Mouse (Mus musculus) intestine, postnatal 0 days (tissue): ENCODE results near the gene Gpalpp1. TPM values are rescaled to one million over a fixed set of nuclear protein-coding genes. Genes with fewer than 3 reads are reported as not detected.
A peak's percentile ranks its signal among the peaks of the same experiment; 100 is the strongest.

ENCODE experiments used
- ATAC-seq: fragments of 200-750 bp; cut with Nextera tagmentation; 2 replicates; pipeline ENCODE4 v1.8.0; 2017; ENCODE audit warnings: mild to moderate bottlenecking, moderate TSS enrichment, moderate library complexity
- H3K27ac ChIP-seq: fragments of 300-500 bp; sonication (generic); 2 replicates; pipeline ENCODE4 v1.5.1; 2014; ENCODE audit warnings: mild to moderate bottlenecking, low read depth, low read length, moderate library complexity
- H3K27me3 ChIP-seq: fragments of 300-500 bp; sonication (generic); replicated peaks from 2 replicates; pipeline ENCODE4 v1.6.1; 2014; ENCODE audit warnings: low read length, mixed read lengths; ENCODE audit not compliant: control insufficient read depth, insufficient read depth
- H3K36me3 ChIP-seq: fragments of 300-500 bp; sonication (generic); 2 replicates; pipeline ENCODE4 v1.6.1; 2014; ENCODE audit warnings: mild to moderate bottlenecking, moderate library complexity; ENCODE audit not compliant: control insufficient read depth, insufficient read depth
- H3K4me1 ChIP-seq: fragments of 300-500 bp; sonication (generic); replicated peaks from 2 replicates; pipeline ENCODE4 v1.6.1; 2014; ENCODE audit warnings: antibody characterized with exemption, low read length, mixed read lengths; ENCODE audit not compliant: control insufficient read depth, insufficient read depth
- H3K4me2 ChIP-seq: fragments of 300-500 bp; sonication (generic); replicated peaks from 2 replicates; pipeline ENCODE4 v1.6.1; 2014; ENCODE audit warnings: low read depth, mild to moderate bottlenecking, moderate library complexity
- H3K4me3 ChIP-seq: fragments of 300-500 bp; sonication (generic); 2 replicates; pipeline ENCODE4 v1.5.1; 2014; ENCODE audit warnings: low read depth, low read length
- H3K9ac ChIP-seq: fragments of 300-500 bp; sonication (generic); 2 replicates; pipeline ENCODE4 v1.6.1; 2014; ENCODE audit warnings: mild to moderate bottlenecking, low read depth, low read length
- H3K9me3 ChIP-seq: fragments of 300-500 bp; sonication (generic); 2 replicates; pipeline ENCODE4 v1.6.1; 2016; ENCODE audit warnings: mixed run types; ENCODE audit not compliant: control insufficient read depth
- CTCF ChIP-seq: sonication (generic); IDR thresholded peaks from 2 replicates; pipeline ENCODE4 v1.5.1; 2016; ENCODE audit warnings: low read depth, mild to moderate bottlenecking, control low read depth, antibody characterized with exemption, moderate library complexity
- WGBS: fragments of 180-500 bp; shearing (Covaris S2); extraction: QIAGEN DNeasy Blood & Tissue Kit; methylation state at CpG from one replicate; pipeline ENCODE4 v1.1.7; 2014; 5-methylcytosine and 5-hydroxymethylcytosine counted together
- polyA plus RNA-seq: library from polyadenylated mRNA; unstranded; fragments of >200 nt; fragmentation: Nextera tagmentation; extraction: Ambion mirVana; gene quantifications from 2 replicates; pipeline ENCODE4 v1.2.1, GENCODE M21; 2015

Gene Gpalpp1
- polyA plus RNA-seq, 1 experiment from 2014 or later = 5.8 TPM

GRCm38 (mm10) chr14:76097244-76097643 is 13.3 kb downstream of the Gpalpp1 start:
- H3K4me2 ChIP-seq = no peak overlapping the region
- no peak for TF ChIP-seq CTCF
- no peak for ATAC-seq

GRCm38 (mm10) chr14:76084188-76084587 is 26.4 kb downstream of the Gpalpp1 start:
- no peak overlapping the region for H3K27ac ChIP-seq
- no peaks in the 10 kb centered on the region for H3K4me1 ChIP-seq
- no peaks in the 10 kb centered on the region for H3K9me3 ChIP-seq
- H3K4me2 ChIP-seq = no peak overlapping the region
- no peak overlapping the region for H3K9ac ChIP-seq
- peaks cover 3% of the 10 kb centered on the region for H3K36me3 ChIP-seq
- TF ChIP-seq CTCF = no peak
- 75% methylated on average over 3 of the region's 3 CpGs for WGBS
- H3K4me3 ChIP-seq = no peak overlapping the region
- no peaks in the 10 kb centered on the region for H3K27me3 ChIP-seq
- no peak for ATAC-seq

More at GRCm38 (mm10) chr14:76097244-76097643, 13.3 kb downstream of the Gpalpp1 start:
- peaks cover 67% of the 10 kb centered on the region for H3K36me3 ChIP-seq
- H3K9me3 ChIP-seq = no peaks in the 10 kb centered on the region
- no peak overlapping the region for H3K27ac ChIP-seq
- H3K4me1 ChIP-seq = no peaks in the 10 kb centered on the region
- no peaks in the 10 kb centered on the region for H3K27me3 ChIP-seq
- H3K9ac ChIP-seq = no peak overlapping the region
- no peak overlapping the region for H3K4me3 ChIP-seq
- WGBS = 87% methylated on average over 7 of the region's 7 CpGs

GRCm38 (mm10) chr14:76082086-76082636 is 28.4 kb downstream of the Gpalpp1 start:
- Histone ChIP-seq H3K27ac (no peak overlapping the region), H3K9me3 (no peaks in the 10 kb centered on the region), H3K4me2 (no peak overlapping the region), H3K9ac (no peak overlapping the region), H3K27me3 (no peaks in the 10 kb centered on the region), H3K4me3 (no peak overlapping the region), H3K4me1 (no peaks in the 10 kb centered on the region), H3K36me3 (no peaks in the 10 kb centered on the region)
- 86% methylated on average over 13 of the region's 13 CpGs for WGBS
- no peak for TF ChIP-seq CTCF
- ATAC-seq = no peak

- Histone ChIP-seq H3K4me2 (no peak overlapping the region), H3K9ac (no peak overlapping the region), H3K36me3 (no peaks in the 10 kb centered on the region), H3K4me1 (no peaks in the 10 kb centered on the region), H3K4me3 (no peak overlapping the region), H3K27me3 (no peaks in the 10 kb centered on the region), H3K27ac (no peak overlapping the region), H3K9me3 (no peaks in the 10 kb centered on the region)
- peak; percentile 31 for TF ChIP-seq CTCF
- ATAC-seq = no peak
- WGBS = 65% methylated on average over 11 of the region's 11 CpGs
Measured at GRCm38 (mm10) chr14:76081451-76081850, 29.1 kb downstream of the Gpalpp1 start.

GRCm38 (mm10) chr14:76077088-76077491 is 33.5 kb downstream of the Gpalpp1 start:
- no peaks in the 10 kb centered on the region for H3K9me3 ChIP-seq
- peak; percentile 95 for TF ChIP-seq CTCF
- no peaks in the 10 kb centered on the region for H3K4me1 ChIP-seq
- 47% methylated on average over 9 of the region's 9 CpGs for WGBS
- ATAC-seq = no peak
- no peak overlapping the region for H3K27ac ChIP-seq
- H3K36me3 ChIP-seq = no peaks in the 10 kb centered on the region
- H3K9ac ChIP-seq = no peak overlapping the region
- no peaks in the 10 kb centered on the region for H3K27me3 ChIP-seq
- H3K4me3 ChIP-seq = no peak overlapping the region
- H3K4me2 ChIP-seq = no peak overlapping the region

DNA sequence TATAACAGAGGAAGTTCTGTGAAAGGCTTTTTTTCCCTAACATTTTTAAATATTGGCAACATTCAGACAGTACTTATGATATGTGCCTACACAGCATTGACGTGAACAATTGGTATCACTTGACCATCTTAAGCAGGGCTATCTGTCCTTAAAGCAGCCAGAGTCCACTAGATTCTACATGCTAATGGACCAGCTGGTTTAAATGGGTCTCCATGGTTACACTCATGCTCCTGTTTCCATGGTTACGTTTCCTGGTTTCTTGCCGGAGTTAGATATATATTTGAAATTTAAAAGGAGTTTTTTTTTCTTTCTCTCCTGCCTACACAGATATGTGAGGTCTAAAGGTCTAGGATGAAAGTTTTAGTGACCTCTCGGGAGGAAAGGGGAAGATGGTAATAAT is 34.0 kb downstream of the Gpalpp1 start:
- ATAC-seq = no peak
- H3K9ac ChIP-seq = no peak overlapping the region
- no peak overlapping the region for H3K4me2 ChIP-seq
- no peaks in the 10 kb centered on the region for H3K4me1 ChIP-seq
- H3K27me3 ChIP-seq = no peaks in the 10 kb centered on the region
- WGBS = 56% methylated on average over 4 of the region's 4 CpGs
- no peaks in the 10 kb centered on the region for H3K9me3 ChIP-seq
- H3K36me3 ChIP-seq = no peaks in the 10 kb centered on the region
- no peak overlapping the region for H3K27ac ChIP-seq
- no peak for TF ChIP-seq CTCF
- no peak overlapping the region for H3K4me3 ChIP-seq

- no peak for TF ChIP-seq CTCF
- no peaks in the 10 kb centered on the region for H3K27me3 ChIP-seq
- H3K4me3 ChIP-seq = no peak overlapping the region
- 22% methylated on average over 4 of the region's 4 CpGs for WGBS
- H3K9ac ChIP-seq = no peak overlapping the region
- no peak for ATAC-seq
- H3K4me1 ChIP-seq = no peaks in the 10 kb centered on the region
- H3K9me3 ChIP-seq = no peaks in the 10 kb centered on the region
- H3K4me2 ChIP-seq = no peak overlapping the region
- H3K27ac ChIP-seq = no peak overlapping the region
- no peaks in the 10 kb centered on the region for H3K36me3 ChIP-seq
Measured at GRCm38 (mm10) chr14:76075721-76076120, 34.8 kb downstream of the Gpalpp1 start.
